Mouse (Mus musculus): ENCODE data around the gene Il1rapl1. TPM values are rescaled to one million over a fixed set of nuclear protein-coding genes. Genes with fewer than 3 reads are reported as not detected.

The Il1rapl1 gene
- under 1 TPM; 0.08 to 0.20 TPM for total RNA-seq (2021)
- long read RNA-seq, experiment 1: 0 reads
- long read RNA-seq, experiment 2, partial matches to known transcripts: 0 of 1 reads
- long read RNA-seq, experiment 2, other reads (novel, unspliced or antisense): 1 of 1 reads

DNA sequence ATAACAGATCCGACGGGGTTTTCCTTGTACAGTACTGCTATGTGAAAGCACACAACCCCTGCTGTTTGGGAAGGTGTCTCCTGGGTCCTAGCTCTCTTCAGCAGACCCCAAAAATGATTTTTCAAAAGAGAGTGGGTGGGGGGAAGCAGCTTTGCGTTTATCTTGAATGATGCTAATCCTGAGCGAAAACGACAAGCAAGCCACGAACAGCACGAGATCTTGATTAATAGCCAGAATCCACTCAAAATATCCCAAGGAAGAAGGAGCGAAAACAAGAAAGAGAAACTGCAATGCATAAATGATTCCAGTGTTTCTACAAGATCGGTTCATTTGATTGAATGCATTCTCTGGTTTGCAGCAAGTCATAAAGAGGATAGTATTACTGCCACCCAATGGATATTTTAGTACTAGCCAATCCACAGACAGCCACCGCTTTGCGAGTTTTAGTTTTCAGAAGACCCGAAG lies at the start of gene Il1rapl1:
TSS of gene Il1rapl1 (minus strand) at position 37 of the 465 bp plus-strand sequence.
- no peak for DNase-seq (ENCODE audit: low spot score in 2 of 2)

DNA sequence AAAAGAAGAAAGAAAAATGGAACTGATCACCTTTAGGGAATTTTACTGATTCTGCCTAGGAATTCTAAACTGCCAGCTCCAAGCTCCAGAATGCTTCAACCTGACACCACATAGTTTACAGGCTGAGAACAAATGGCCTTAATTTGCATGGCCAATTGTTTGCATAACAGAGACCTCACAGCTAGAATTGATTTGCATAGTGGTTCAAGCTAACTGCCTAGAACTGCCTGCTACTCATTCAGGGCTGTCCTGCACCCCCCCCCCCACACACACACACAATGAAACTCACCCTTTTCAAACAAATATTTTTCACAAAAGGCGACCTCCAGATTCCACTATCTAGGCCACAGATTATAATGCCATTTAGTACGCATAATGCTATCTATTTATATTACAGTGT lies 42.6 kb upstream of the Il1rapl1 start:
- DNase-seq (ENCODE audit: low spot score in 2 of 2): no peak

DNA sequence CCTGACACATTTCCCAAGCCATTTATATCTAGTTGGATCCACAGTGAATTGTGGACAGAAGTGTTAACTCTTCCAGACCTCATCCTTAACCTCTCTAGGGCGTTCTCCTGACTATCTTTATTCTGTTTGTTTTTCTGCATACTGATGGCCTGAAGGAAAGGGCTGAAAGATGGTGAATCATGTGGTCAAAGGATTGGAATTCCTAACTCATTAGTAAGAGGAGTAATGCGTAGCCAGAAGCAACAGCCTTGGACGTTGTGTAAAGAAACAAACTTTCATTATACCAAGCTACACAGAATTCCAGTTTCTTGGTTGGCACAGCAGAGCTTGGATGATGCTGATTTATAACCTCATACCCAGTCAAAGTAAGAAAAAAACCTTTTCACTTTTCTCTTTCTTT lies 10.2 kb upstream of the Il1rapl1 start:
- no peak for DNase-seq (ENCODE audit: low spot score in 2 of 2)

DNA sequence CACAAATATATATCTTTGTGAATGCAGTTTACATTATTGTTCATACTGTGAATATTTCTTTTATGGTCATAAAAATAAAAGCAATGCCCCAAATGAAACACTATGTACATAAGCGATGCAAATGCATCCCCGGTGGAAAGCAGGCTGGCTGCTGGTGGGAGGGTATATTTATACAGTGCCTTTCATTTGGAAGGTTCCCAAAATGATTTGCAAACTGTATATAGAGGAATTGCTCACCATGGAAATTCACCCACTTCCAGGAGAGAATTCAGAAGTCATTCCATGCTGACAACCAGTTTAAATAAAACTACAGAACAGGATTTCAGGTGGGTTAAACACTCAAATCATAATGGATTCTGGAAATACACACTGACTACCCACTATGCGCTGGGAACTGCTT lies 4.6 kb upstream of the Il1rapl1 start:
- DNase-seq (ENCODE audit: low spot score in 2 of 2): no peak

DNA sequence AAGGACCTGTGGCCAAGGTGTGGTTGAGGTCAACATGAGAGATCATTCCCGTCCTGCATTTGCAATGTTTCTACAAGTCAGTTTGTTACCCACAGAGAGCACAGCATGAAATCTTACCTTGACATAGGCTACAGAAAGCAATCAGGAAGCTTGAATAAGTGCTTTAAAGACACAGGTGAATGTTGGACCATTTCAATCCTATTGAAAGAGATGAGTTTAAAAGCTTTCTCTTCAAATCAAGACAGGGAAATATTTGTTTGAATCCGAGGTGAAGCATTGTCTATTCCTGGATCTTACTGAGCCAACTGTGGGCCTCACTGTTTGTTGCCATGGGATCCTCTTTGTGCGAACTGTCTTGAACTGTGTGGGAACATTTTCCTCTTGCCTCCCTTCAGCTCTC lies 2.4 kb upstream of the Il1rapl1 start:
- no peak for DNase-seq (ENCODE audit: low spot score in 2 of 2)

DNA sequence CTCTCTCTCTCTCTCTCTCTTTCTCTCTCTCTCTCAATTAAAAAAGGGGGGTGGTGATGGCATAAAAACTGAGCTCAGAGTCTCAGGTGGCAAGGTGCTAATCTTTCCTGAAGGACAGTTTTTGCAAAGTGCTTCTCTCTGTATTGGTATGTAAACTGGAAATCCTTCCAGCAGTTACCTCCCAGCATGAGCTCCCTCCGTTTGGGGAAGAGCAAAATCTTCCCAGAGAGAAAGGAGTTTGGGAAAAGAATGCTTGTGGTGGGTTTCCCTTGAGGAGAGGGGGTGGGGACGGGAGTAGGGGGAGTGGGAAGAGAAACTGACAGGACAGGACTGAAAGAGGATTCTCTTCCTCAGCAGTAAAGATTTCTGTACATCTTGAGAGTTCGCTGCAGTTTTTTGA lies 881 bp upstream of the Il1rapl1 start:
- DNase-seq (ENCODE audit: low spot score in 2 of 2): no peak

DNA sequence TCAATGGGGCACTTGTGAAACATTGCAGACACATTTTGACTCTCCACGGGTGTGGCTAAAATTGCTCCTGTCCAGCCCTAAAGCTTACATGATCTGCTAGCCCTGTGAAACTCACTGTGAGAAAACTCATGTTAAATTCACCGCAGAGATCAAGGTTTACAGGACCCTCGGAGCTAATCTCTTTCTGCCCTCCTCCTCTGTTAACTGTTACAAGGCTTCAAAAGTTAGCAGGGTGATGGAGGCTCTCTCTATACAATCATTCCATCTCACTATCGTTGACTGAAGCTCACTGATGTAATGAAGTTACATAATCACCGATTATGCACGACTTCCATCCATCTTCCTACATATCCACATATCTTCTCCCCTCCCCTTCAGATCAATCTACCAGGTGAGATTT lies 1.9 kb downstream of the Il1rapl1 start:
- DNase-seq (ENCODE audit: low spot score in 2 of 2): no peak

DNA sequence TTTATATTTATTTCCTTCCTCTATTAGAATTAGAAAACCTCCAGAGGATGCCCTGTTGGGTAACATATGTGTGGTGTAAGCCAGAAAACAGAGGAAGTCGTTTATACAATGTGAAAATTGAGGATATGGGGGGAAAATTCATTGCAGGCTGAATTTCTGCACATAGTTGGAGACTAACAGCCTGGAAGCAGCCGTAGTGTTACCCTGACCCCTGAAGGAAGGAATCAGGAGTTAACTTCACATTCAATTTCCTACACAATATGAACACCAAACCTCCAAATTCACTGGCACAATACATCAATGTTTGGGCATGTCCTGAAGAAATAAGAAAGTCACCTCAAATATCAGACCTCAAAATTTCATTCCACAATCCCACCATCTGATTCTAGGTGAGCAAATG lies 3.2 kb downstream of the Il1rapl1 start:
- DNase-seq (ENCODE audit: low spot score in 2 of 2): no peak

DNA sequence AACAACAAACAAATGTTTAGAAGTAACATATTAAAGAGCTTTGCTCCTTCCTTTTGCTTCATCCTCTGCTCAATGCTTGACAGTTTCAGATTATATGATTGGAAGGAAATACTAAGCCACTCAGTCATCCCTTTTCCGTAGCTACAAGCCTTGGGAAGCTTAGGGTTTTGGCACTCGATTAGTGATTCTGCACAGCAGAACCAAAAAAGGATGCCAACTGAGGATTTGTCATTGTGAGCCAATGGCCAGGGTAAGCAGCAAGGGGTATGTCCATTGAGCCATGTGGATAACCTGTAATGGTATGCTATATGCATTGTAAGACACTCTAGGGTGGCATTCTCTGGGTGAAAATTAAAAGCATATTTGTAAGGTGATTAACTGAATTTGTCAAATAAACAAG lies 5.7 kb downstream of the Il1rapl1 start:
- no peak for DNase-seq (ENCODE audit: low spot score in 2 of 2)

DNA sequence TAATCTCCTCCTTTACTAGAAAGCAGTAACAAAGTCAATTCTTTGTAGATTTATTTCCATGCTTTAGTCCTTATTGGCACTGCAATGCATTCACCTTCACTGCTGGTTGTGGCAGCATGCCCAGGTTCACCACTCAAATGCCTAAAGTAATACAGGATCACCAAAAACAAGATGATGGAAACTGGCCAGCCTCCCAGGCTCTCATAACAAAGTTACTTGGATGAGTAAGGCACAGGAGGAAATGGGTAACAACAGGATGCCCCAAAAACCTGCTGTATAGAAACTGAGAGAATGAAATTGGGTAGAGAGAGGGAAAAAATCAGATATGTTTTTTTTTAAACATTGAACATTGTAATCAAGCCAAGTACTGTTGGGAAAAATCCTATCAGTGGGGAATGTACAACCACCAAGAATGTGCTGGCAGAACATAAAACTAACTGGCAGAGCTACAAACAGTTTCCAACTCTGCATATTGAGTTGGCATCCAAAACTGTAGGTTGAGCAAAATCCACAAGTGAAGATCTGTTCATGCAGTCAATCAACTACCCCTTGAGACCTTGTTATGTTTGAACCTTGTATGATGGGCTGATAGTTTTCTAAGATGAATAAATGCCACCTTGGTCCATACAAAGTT lies 21.4 kb downstream of the Il1rapl1 start:
- no peak for DNase-seq (ENCODE audit: low spot score in 2 of 2)

DNA sequence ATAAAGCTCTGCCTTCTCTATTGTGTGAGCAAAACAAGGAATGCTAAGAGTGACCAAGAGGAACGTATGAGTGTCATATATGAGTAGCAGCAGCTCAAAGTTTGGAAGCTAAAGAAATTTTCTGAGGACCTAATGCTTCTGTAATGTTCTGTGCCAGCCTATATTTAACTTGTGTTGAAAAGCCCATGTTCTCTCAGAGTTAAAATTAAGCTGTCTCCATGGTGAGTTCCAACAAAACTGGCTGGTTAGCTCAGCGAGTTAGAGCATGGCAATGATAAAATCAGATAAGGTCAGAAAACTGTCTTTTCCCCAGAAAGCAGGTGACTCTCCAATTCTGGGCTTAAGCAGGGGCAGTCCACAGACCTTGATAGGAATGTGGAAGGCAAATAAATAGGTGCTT lies 25.6 kb downstream of the Il1rapl1 start:
- no peak for DNase-seq (ENCODE audit: low spot score in 2 of 2)

DNA sequence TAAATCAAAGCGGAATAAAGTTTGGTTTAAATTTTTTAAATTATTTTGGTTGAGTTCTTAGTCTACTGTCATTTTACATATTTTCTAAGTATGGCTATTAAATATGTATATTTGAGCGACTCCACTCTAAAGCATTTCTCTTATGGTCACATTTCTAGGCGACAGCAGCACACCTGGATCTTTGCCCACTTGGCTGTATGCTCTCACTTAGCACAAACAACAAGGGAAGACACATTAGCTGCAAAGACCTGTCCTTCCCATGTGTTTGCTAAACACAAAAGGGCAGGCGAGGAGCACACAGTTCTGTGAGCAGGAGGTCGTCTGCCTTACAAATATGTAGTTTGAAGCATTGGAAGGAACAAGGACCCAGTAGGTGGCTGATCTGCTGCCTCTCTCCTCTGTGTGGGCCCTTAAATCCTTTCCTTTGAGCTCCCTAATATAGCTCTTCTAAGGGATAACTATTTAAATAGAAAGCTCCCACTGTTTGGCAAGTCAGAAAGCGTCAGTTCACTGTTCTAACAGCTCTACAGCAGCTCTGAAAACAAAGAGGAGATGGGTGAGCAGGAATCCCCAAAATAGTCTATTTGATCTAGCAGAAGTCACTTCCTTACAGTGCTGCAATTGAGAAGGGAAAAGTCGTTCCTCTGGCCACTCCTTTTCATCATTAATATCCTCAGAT lies 42.6 kb downstream of the Il1rapl1 start:
- DNase-seq (ENCODE audit: low spot score in 2 of 2): no peak

DNA sequence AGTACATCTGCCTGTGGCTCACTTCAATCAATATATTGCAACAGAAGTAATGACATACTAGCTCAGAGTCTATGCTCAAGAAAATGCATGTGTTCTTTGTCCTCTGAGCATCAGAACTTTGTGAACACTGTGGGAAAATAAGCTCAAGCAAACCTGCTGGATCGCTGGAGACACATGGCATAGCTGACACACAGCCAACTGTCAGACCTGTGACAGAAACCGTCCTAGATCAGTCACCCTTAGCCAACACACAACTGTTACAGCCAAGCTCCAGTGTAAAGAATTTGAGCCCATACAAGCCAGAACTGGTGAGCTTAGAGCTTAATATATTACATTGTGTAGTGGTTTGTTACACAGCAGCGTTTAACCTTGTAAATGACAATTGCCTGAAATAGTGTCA lies 45.1 kb downstream of the Il1rapl1 start:
- no peak for DNase-seq (ENCODE audit: low spot score in 2 of 2)

DNA sequence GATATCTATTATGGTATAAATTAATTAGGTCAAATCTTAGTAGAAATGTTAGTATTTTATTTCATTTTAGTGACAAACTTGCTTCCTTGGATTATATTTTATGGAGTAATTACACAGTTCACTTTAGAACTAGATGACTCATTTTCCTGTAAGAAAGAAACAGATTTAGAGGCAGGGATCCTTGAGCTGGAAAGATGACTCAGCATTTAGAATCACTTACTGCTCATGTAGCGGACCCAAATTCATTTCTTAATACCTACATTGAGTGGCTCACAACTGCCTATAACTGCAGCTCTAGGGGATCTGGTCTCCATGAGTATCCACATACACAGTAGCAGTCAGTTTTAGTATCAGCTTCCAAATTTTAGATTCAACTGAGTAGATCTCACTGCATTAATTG lies 71.9 kb downstream of the Il1rapl1 start:
- DNase-seq (ENCODE audit: low spot score in 2 of 2): no peak

DNA sequence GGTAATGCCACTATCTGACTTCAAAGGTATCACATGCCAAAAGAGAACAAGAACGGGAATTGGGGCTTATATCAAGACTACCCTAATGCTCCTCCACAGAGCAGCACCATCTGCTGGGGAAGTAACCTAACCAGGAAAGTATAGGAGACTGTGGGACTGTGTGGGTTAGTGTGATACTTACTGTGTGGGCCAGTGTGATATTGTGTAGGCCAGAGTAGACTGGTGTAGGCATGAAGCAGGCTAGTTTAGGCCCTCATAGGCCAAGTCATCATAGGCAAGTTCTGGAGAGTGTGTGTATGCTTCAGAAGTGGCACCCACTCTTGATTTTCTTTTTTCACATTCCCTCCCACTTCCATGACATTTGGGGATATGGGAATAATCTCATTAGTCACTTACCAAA lies 76.5 kb downstream of the Il1rapl1 start:
- no peak for DNase-seq (ENCODE audit: low spot score in 2 of 2)

DNA sequence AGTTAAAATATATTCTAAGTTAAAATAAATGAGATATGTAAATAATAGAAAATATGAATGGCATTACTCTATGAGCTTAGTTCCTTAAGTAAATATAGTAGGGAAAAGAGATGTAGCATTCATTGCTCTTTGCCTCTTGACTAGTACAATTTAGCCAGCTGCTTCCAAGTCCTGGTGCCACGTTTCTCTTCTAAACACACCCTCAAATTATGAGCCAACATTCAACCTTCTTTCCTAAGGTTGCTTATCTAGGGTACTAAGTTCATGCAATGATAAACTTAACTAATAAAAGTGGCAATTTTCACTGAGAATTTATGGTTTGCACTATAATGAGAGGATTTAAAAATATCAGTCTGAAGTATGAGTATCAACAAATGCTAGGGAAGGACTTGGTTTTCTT lies 218.3 kb downstream of the Il1rapl1 start:
- no peak for DNase-seq (ENCODE audit: low spot score in 2 of 2)

DNA sequence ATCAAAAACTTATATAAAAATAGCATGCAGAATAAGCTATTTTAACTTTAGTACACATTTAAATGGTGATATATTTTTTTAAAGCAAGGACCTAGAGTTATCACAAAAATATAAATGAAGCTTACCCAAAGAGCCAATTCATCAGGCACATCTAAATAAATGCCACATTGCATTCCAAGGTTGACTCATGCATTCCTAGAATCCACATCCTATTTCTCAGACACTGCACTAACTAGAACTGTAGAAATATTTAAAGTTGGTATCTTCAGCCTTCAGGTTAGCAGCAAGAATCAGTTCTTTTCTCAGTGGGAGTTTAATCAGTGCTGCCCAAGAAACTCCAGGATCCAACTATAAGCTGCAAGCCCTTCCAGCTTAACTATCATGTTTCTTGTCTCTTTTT lies 223.5 kb downstream of the Il1rapl1 start:
- DNase-seq (ENCODE audit: low spot score in 2 of 2): no peak

DNA sequence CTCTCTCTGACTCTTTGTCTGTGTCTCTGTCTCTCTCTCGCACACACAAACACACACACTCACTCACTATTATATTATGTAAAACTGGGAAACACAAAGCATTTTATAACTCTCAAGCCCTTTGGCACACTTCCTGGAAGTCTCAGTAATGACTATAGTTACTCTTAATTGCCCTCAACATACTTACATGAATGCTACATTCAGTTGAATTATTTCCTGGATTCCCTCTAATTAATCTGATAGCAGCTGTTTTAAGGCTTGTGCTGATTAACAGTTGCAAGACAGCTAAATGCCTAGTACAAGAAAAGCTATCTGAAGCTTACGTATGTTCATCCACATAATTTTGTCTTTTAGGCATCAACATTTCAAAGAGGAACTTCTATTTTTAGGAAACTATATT lies 261.3 kb downstream of the Il1rapl1 start:
- no peak for DNase-seq (ENCODE audit: low spot score in 2 of 2)

DNA sequence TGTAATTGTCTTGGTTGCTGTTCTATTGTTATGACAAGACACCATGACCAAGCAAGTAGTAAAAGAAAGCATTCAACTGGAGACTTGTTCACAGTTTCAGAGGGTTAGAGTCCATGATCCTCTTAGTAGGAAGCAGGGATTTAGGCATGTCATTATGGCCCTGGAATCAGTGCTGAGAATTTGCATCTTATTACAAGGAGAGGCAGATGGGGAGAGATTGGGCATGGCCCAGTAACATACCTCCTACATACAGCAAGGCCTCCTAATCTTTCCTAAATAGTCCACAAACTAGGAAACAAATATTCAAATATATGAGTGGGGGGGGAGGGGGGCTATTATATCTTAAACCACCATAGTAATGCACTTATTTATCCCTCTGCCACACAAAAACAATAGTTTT lies 301.6 kb downstream of the Il1rapl1 start:
- DNase-seq (ENCODE audit: low spot score in 2 of 2): no peak

DNA sequence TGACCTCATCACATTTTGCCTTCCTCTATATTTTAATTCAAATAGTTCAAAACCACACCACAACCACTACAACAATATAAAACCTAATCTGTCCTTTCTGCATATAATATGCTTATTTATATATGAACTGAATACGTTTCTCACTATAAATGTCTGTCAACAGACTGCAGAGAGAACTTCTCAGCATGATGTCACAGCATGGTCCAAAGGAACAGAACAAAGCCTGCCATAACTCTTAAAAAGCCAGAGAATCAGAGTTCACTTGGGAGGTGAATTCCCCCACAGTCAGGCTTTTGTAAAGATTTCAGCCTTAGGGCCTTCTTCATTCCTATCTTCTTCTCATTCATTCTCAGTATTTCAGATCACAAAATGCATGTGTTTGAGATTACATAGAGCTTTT lies 307.7 kb downstream of the Il1rapl1 start:
- DNase-seq (ENCODE audit: low spot score in 2 of 2): no peak

DNA sequence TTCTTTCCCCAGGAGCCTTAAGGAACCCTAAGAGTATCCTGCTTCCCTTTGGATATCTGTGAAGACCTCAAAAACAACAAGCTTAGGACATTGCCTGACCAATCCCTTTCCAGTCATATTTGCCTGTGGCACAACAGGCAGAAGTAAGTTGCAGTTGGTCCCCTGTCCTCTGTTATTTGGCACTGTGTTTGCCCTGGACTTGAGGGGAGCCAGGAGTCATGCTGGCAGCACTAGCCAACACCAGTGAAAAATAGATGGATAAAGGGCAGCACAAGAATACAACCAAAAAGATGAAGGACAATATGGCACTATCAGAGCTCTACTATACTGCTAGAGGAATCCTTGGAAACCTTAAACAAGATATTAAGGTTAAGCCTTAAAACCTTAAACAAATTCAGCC lies 322.4 kb downstream of the Il1rapl1 start:
- DNase-seq (ENCODE audit: low spot score in 2 of 2): no peak

DNA sequence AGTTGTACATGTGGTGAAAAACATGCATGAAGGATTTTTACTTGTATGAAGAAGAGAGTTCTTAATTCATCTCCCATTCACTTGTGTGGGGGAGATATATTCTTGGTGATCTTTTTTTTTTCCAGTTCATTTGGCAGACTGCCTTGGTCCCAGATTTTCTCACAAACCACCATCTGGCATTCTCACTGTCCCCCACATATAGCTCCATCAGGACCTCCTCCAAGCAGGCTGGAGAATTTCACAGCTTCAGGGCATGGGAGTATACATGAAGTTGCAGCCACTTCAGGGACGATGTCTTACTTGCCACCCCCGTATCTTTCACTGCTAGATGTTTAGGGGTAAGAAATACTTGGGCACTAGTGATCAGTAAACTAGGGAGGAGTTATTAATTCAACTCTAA lies 404.9 kb downstream of the Il1rapl1 start:
- no peak for DNase-seq (ENCODE audit: low spot score in 2 of 2)

DNA sequence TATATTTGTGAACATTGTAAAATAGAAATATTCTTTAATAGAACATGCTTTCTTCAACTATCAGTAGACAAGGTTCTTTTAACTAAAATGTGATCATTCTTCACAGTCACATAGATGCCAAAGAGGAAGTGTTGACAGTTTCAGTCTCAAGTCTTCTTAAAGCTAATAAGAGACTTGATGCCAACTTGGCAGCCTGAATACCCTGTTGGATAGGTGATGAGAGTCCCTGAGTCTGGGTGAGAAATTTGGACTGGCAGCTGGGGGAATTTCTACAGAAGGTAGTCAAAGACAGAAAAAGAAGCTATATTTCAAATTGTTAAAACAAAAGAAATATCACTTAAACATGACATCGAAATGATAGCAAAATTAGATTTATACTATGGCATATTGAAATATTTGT lies 451.6 kb downstream of the Il1rapl1 start:
- no peak for DNase-seq (ENCODE audit: low spot score in 2 of 2)

Data from gastrocnemius, postnatal 4 days (tissue).